Mouse (Mus musculus): ENCODE results near the gene Timp3. TPM values are rescaled to one million over a fixed set of nuclear protein-coding genes. Genes with fewer than 3 reads are reported as not detected.

Gene Timp3
- polyA plus RNA-seq, 1 experiment from 2014 or later = 66.4 TPM

DNA sequence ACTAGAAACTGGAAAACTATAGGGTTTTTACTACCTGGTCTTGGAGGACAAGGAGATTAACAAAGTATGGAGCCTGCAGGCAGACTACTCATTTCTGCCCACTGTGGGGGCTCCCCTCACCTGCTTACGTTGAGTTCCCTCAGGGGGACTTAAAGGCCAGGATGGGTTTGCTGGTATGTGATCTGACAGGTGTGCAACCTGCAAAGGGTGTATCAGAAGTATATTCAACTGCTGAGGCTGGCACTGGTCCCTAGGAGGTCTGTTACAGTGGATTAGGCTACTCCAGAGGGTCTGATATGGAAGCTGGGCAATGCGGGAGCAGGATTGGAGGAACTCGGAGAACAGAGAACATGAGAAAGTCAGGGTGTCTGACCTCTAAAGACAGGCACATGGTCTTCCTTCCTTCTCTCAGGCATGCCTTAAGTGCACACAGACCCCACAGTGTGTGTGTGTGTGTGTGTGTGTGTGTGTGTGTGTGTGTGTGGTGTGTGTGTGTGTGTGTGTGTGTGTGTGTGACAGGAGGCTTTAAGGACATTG, 40.9 kb downstream of the Timp3 start:
- H3K27ac ChIP-seq = no peak overlapping the region
- peaks cover 35% of the 10 kb centered on the region for H3K4me1 ChIP-seq
- H3K4me2 ChIP-seq (replicated peaks) = no peak overlapping the region
- 62% methylated on average over 3 of the region's 3 CpGs for WGBS
- no peak overlapping the region for H3K4me3 ChIP-seq
- ATAC-seq (ENCODE audit: insufficient number of reproducible peaks, insufficient read depth, low FRiP score, low TSS enrichment) = no peak
- H3K9ac ChIP-seq = no peak overlapping the region
- no peaks in the 10 kb centered on the region for H3K9me3 ChIP-seq
- no peaks in the 10 kb centered on the region for H3K27me3 ChIP-seq
- H3K36me3 ChIP-seq = peaks cover 17% of the 10 kb centered on the region

DNA sequence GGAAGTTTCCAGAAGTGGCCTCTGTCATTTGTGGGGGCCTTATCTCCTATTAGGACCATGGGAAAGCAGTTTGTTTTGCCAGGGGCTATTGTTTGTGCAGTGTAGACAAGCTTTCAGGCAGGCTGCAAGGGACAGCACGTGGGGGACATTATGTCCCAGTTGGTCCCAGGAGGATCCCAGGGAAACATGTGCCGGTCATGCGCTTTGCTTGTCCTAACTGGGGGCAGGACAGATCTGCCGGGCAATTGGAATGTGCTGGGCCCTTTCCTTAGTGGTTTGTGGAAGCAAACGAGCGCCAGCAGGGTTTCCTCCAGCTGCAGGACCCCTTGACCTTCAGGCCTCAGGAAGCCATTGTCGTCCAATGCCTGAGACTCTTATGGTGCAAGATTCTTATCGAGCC, 41.4 kb downstream of the Timp3 start:
- no peak overlapping the region for H3K27ac ChIP-seq
- no peak overlapping the region for H3K4me2 ChIP-seq (replicated peaks)
- no peaks in the 10 kb centered on the region for H3K27me3 ChIP-seq
- H3K36me3 ChIP-seq = peaks cover 17% of the 10 kb centered on the region
- no peak overlapping the region for H3K4me3 ChIP-seq
- ATAC-seq (ENCODE audit: insufficient number of reproducible peaks, insufficient read depth, low FRiP score, low TSS enrichment) = no peak
- H3K9me3 ChIP-seq = no peaks in the 10 kb centered on the region
- H3K9ac ChIP-seq = no peak overlapping the region
- peaks cover 35% of the 10 kb centered on the region for H3K4me1 ChIP-seq
- WGBS = 22% methylated on average over 8 of the region's 8 CpGs

DNA sequence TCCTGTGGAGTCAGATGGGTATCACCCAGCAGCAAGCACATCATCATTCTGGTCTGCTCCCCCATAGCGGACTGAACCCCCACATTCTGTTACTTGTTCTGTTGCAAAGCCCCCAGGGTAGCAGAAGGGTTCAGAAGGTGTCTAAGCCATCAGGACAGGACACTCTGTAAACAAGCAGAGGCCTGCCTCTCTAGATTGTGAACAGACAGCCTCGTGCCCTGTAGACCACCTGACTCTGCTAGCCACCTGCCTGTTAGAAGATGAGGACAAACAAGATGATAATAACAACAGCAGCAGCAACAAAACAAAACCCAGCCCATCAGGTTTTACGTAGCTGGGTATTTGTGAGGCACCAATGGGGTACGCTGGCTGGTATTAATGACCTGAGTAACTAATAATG, 42.0 kb downstream of the Timp3 start:
- Histone ChIP-seq H3K27me3 (no peaks in the 10 kb centered on the region), H3K4me2 (replicated peaks) (no peak overlapping the region), H3K9me3 (no peaks in the 10 kb centered on the region), H3K36me3 (peaks cover 17% of the 10 kb centered on the region), H3K4me3 (no peak overlapping the region), H3K27ac (no peak overlapping the region), H3K4me1 (peaks cover 32% of the 10 kb centered on the region), H3K9ac (no peak overlapping the region)
- WGBS = 64% methylated on average over 4 of the region's 4 CpGs
- no peak for ATAC-seq (ENCODE audit: insufficient number of reproducible peaks, insufficient read depth, low FRiP score, low TSS enrichment)

DNA sequence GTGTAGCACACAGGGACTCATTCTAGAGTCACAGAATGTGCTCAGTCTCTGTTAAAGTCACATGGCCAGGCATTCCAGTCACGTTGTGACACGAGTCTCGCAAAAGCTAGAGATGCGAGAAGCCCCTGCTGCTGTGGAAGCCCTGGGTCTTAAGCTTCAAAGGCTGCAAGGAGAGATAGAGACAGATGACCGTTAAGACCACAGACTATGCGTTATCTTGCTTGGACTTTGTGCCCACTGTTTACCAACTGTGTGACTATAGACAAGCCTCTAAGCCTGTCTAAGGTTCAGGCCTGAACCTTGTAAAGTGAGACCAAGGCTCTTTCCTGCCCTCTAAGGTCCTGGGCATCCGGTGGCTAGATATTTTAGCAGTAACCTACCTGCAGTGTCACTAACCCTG, 42.5 kb downstream of the Timp3 start:
- H3K4me1 ChIP-seq = peaks cover 27% of the 10 kb centered on the region
- H3K9me3 ChIP-seq = no peaks in the 10 kb centered on the region
- no peak overlapping the region for H3K4me3 ChIP-seq
- no peak overlapping the region for H3K4me2 ChIP-seq (replicated peaks)
- H3K9ac ChIP-seq = no peak overlapping the region
- 80% methylated on average over 7 of the region's 7 CpGs for WGBS
- H3K36me3 ChIP-seq = peaks cover 21% of the 10 kb centered on the region
- no peaks in the 10 kb centered on the region for H3K27me3 ChIP-seq
- ATAC-seq (ENCODE audit: insufficient number of reproducible peaks, insufficient read depth, low FRiP score, low TSS enrichment) = no peak
- no peak overlapping the region for H3K27ac ChIP-seq

DNA sequence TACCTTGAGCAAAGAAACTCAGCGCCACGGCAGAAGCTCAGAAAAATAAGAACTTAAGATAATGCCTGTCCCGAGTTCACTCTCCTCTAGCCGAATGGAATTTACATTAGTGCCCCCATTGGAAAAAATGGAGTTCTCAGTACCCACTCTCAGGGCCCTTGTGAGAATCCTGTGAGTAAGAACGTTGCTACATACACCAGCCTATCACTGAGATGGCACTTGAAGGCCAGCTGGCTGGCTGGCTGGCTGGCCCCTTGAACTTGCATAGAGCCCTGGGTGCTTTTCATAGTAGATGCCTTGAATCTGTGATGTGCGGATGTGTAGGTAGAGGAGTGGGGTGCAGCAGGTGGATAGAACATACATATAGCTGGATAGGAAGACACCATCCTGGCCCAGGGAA, 43.2 kb downstream of the Timp3 start:
- 93% methylated on average over 6 of the region's 6 CpGs for WGBS
- no peak overlapping the region for H3K9ac ChIP-seq
- H3K4me2 ChIP-seq (replicated peaks) = no peak overlapping the region
- peaks cover 24% of the 10 kb centered on the region for H3K36me3 ChIP-seq
- peaks cover 23% of the 10 kb centered on the region for H3K4me1 ChIP-seq
- no peak overlapping the region for H3K27ac ChIP-seq
- no peak for ATAC-seq (ENCODE audit: insufficient number of reproducible peaks, insufficient read depth, low FRiP score, low TSS enrichment)
- no peak overlapping the region for H3K4me3 ChIP-seq
- H3K9me3 ChIP-seq = no peaks in the 10 kb centered on the region
- H3K27me3 ChIP-seq = no peaks in the 10 kb centered on the region

DNA sequence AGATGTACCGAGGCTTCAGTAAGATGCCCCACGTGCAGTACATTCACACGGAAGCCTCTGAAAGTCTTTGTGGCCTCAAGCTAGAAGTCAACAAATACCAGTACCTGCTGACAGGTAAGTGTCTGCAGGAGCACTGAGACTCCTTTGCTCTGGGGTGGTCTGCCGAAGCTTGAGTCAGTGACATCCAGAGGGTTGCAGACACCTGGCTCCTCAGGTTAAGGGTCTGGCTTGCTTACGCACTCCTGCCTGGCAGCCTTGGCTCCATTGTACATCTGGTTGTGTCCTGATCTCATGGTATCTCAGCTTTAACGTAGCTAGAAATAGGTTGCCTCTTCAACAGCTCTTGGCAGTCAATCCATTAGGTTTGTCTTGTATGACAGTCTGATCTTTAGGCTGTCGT, 43.8 kb downstream of the Timp3 start:
- H3K36me3 ChIP-seq = peaks cover 24% of the 10 kb centered on the region
- ATAC-seq (ENCODE audit: insufficient number of reproducible peaks, insufficient read depth, low FRiP score, low TSS enrichment) = no peak
- H3K9me3 ChIP-seq = no peaks in the 10 kb centered on the region
- H3K27me3 ChIP-seq = no peaks in the 10 kb centered on the region
- no peak overlapping the region for H3K27ac ChIP-seq
- 85% methylated on average over 7 of the region's 7 CpGs for WGBS
- no peak overlapping the region for H3K4me2 ChIP-seq (replicated peaks)
- no peak overlapping the region for H3K4me3 ChIP-seq
- H3K9ac ChIP-seq = no peak overlapping the region
- H3K4me1 ChIP-seq = peaks cover 23% of the 10 kb centered on the region

DNA sequence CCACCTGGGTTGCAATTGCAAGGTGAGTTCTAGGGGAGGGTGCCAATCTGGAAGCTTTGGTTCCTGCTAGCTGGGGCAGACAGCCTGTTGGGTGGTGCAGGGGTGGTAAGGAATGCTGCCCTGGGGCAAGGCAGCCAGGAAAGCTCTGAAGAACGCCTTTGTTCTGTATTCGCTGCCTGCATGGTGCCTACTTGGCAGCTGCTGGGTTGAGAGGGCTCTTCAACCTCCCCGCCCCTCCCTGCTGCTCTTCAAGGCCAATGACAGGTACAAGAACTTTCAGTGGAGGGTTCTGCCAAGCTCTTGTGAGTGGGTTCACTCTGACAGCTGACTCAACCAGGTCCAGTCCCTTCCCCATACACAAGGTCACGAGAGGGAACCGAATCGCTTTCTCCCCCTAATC, 44.5 kb downstream of the Timp3 start:
- Histone ChIP-seq H3K36me3 (peaks cover 25% of the 10 kb centered on the region), H3K9ac (no peak overlapping the region), H3K27me3 (no peaks in the 10 kb centered on the region), H3K4me2 (replicated peaks) (no peak overlapping the region), H3K4me1 (peaks cover 19% of the 10 kb centered on the region), H3K27ac (no peak overlapping the region), H3K9me3 (no peaks in the 10 kb centered on the region), H3K4me3 (no peak overlapping the region)
- no peak for ATAC-seq (ENCODE audit: insufficient number of reproducible peaks, insufficient read depth, low FRiP score, low TSS enrichment)
- WGBS = 74% methylated on average over 6 of the region's 6 CpGs

DNA sequence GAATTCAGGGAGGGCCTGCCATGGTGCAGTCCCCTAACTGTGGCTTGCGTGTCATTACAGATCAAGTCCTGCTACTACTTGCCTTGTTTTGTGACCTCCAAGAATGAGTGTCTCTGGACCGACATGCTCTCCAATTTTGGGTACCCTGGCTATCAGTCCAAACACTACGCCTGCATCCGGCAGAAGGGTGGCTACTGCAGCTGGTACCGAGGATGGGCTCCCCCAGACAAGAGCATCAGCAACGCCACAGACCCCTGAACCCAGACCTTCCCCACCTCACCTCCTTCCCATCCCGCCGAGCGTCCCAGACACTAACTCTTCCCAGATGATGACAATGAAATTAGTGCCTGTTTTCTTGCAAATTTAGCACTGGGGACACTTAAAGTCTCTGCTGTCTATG, 45.5 kb downstream of the Timp3 start:
- peaks cover 12% of the 10 kb centered on the region; the same call in 1 of the 2 replicates for H3K4me1 ChIP-seq
- no peak for ATAC-seq (ENCODE audit: insufficient number of reproducible peaks, insufficient read depth, low FRiP score, low TSS enrichment)
- 90% methylated on average over 9 of the region's 9 CpGs for WGBS
- no peak overlapping the region for H3K27ac ChIP-seq
- H3K9ac ChIP-seq = no peak overlapping the region
- no peak overlapping the region for H3K4me3 ChIP-seq
- no peak overlapping the region for H3K4me2 ChIP-seq (replicated peaks)
- no peaks in the 10 kb centered on the region for H3K9me3 ChIP-seq
- no peaks in the 10 kb centered on the region for H3K27me3 ChIP-seq
- peaks cover 27% of the 10 kb centered on the region for H3K36me3 ChIP-seq

DNA sequence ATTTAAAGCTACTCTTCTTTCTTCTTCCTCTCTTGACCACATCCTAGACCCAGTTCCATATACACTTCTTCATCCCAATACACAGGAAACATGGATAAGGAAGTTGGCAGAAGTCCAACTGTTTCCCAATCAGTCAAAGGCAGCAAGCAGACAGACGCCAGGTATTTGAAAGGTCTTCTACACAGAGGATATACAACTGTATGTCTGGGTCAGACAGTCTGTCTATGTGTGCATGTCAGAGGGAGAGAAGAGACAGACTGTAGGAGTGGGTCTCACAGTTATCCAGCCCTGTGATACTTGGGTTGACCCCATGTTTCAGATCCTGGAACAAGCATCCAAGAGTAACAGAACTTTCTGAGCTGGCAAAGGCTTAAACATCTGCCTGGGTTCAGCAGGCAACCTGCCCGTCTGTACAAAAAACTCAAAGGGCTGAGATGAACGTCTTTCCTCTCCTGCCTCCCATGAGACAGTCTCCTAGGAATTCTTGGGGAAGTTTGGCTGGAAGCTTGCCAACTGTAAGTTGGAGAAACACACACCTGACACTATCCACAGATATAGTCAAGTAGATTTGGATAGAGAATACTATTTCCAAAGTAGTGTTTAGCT, 46.2 kb downstream of the Timp3 start:
- 58% methylated on average over 3 of the region's 3 CpGs for WGBS
- ATAC-seq (ENCODE audit: insufficient number of reproducible peaks, insufficient read depth, low FRiP score, low TSS enrichment) = no peak
- Histone ChIP-seq H3K9me3 (no peaks in the 10 kb centered on the region), H3K4me1 (peaks cover 9% of the 10 kb centered on the region; the same call in 1 of the 2 replicates), H3K27ac (no peak overlapping the region), H3K4me3 (no peak overlapping the region), H3K9ac (no peak overlapping the region), H3K4me2 (replicated peaks) (no peak overlapping the region), H3K27me3 (no peaks in the 10 kb centered on the region), H3K36me3 (peaks cover 27% of the 10 kb centered on the region)

DNA sequence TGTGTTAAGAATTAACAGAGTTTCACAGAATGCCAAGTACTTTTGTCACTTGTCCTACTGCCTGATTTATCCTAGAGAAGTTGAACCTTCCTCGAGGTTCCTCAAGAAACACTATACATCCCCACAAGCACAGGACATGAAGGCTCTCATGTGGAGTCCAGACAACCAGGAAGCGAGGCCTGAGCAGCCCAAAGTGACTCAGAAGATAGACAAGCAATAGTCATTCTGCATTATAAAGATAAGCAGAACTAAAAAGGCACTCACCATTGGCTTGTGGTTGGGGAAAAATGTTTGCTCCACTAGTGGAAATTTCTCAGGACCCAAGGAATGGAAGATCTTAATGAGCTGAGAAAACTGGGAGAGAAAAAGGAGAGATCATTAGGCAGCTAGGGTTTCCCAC, 51.1 kb downstream of the Timp3 start:
- Histone ChIP-seq H3K4me2 (replicated peaks) (no peak overlapping the region), H3K9ac (no peak overlapping the region), H3K4me3 (no peak overlapping the region), H3K27ac (no peak overlapping the region), H3K27me3 (no peaks in the 10 kb centered on the region), H3K4me1 (no peaks in the 10 kb centered on the region), H3K9me3 (no peaks in the 10 kb centered on the region), H3K36me3 (0 out of 2 replicates have a peak, but pooled peaks cover 10% of the 10 kb centered on the region)
- WGBS = 86% methylated on average over 2 of the region's 2 CpGs
- ATAC-seq (ENCODE audit: insufficient number of reproducible peaks, insufficient read depth, low FRiP score, low TSS enrichment) = no peak

DNA sequence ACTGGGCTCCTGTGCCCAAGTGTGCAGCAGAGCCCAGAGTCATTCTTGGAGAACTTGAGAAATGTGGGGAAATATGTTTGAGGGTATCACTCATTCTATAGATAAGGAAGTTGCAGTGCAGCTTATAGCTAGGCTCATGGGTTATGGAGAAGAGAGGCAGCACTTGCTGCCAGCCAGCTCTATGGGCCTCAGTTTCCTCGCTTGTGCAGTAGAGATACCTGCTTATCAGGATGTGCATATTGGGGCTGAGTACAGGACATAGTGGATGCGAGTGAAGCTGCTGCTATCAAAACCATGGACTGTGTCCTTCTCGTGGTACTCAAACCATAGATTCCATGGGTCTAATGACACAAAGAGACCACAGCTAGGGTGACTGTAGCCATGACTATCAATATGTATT, 52.3 kb downstream of the Timp3 start:
- Histone ChIP-seq H3K36me3 (0 out of 2 replicates have a peak, but pooled peaks cover 8% of the 10 kb centered on the region), H3K9me3 (no peaks in the 10 kb centered on the region), H3K4me1 (no peaks in the 10 kb centered on the region), H3K27ac (no peak overlapping the region), H3K9ac (no peak overlapping the region), H3K4me3 (no peak overlapping the region), H3K27me3 (no peaks in the 10 kb centered on the region), H3K4me2 (replicated peaks) (no peak overlapping the region)
- WGBS = 89% methylated on average over 3 of the region's 3 CpGs
- ATAC-seq (ENCODE audit: insufficient number of reproducible peaks, insufficient read depth, low FRiP score, low TSS enrichment) = no peak

DNA sequence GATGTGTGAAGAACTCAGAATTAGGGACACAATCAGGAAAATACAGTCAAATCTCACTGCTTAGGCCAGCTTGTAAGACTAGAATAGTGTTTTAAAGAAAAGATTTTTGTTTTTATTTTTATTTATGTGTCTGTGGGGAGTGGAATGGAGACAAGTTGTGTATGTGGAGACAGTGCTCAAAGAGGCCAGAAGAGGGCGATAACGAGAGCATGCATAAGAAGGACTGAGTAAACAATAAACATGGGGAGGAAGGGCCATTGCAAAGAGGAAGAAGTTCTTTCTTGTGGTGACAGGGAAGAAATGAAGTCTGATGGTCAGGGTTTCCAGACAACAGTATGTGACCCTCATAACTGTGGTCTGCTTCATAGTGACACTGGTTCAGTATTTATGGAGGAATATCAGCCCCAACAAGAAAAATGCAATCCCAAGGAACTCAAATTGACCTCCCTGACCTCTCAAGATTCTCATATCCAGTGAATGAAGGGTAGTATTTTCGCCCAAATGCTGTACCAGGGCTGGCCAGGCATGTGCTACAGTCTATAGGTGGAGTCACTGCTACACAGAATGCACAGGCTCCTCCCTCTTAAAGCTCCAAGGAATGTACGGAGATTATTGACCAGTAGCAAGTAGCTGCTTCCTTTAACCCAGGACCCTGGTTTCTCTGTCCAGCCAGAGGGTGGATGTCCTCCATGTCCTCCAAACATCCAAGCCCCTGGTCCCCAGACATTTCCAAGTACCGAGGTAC, 56.8 kb downstream of the Timp3 start:
- WGBS = 54% methylated on average over 5 of the region's 5 CpGs

More for the DNA sequence above, 56.8 kb downstream of the Timp3 start:
- ATAC-seq (ENCODE audit: insufficient number of reproducible peaks, insufficient read depth, low FRiP score, low TSS enrichment) = no peak
- no peak overlapping the region for H3K27ac ChIP-seq
- H3K9ac ChIP-seq = no peak overlapping the region
- H3K4me1 ChIP-seq = peaks cover 12% of the 10 kb centered on the region; the same call in 1 of the 2 replicates
- H3K36me3 ChIP-seq = no peaks in the 10 kb centered on the region
- no peaks in the 10 kb centered on the region for H3K9me3 ChIP-seq
- no peak overlapping the region for H3K4me3 ChIP-seq
- H3K27me3 ChIP-seq = no peaks in the 10 kb centered on the region
- no peak overlapping the region for H3K4me2 ChIP-seq (replicated peaks)
